Mouse (Mus musculus) myocyte (in vitro differentiated cells): ENCODE measurements around the gene Ctps2. TPM values are rescaled to one million over a fixed set of nuclear protein-coding genes. Genes with fewer than 3 reads are reported as not detected.
"Not testable (repeated sequence)": the region's sequence is repeated elsewhere in the genome, so short reads cannot be mapped to it uniquely, and the experiment has no call there.

Experiments used
- H3K27me3 ChIP-seq: one replicate; pipeline ENCODE4 v1.6.1; 2011; ENCODE audit not compliant: control insufficient read depth, insufficient read depth, insufficient read length
- H3K36me3 ChIP-seq: one replicate; pipeline ENCODE4 v1.6.1; 2011; ENCODE audit not compliant: control insufficient read depth, insufficient read depth
- H3K4me2 ChIP-seq: one replicate; pipeline ENCODE4 v1.6.1; 2011; ENCODE audit warnings: low read depth, control low read depth
- H3K4me3 ChIP-seq: one replicate; pipeline ENCODE4 v1.5.1; 2011; ENCODE audit warnings: mild to moderate bottlenecking, control low read depth, moderate library complexity
- H3K79me2 ChIP-seq: one replicate; pipeline ENCODE4 v1.6.1; 2011; ENCODE audit not compliant: control insufficient read depth, insufficient read depth
- H3ac ChIP-seq: one replicate; pipeline ENCODE4 v1.6.1; 2011; ENCODE audit not compliant: control insufficient read depth, insufficient read length
- CEBPB ChIP-seq: IDR thresholded peaks from 2 replicates; pipeline ENCODE4 v1.6.1; 2011; ENCODE audit warnings: mild to moderate bottlenecking, moderate library complexity; ENCODE audit not compliant: poor library complexity, insufficient read depth, severe bottlenecking
- E2F4 ChIP-seq: IDR thresholded peaks from one replicate; pipeline ENCODE4 v1.6.1; 2011; ENCODE audit warnings: mild to moderate bottlenecking, control low read depth, moderate library complexity; ENCODE audit not compliant: insufficient read depth
- MAX ChIP-seq: IDR thresholded peaks from one replicate; pipeline ENCODE4 v1.6.1; 2011; ENCODE audit warnings: low read depth, mild to moderate bottlenecking, control low read depth
- MYOD1 ChIP-seq, 3 experiments: IDR thresholded peaks; one replicate each; pipeline ENCODE4 v1.6.1; 2011; ENCODE audit warnings: control low read depth in 2 of 3, low read depth in 2 of 3, mild to moderate bottlenecking in 2 of 3, moderate library complexity in 1 of 3; ENCODE audit not compliant: insufficient read length in 2 of 3, control insufficient read depth in 1 of 3
- MYOG ChIP-seq, 3 experiments: IDR thresholded peaks; one replicate each; pipeline ENCODE4 v1.6.1; 2011; ENCODE audit warnings: control low read depth in 2 of 3, low read depth in 2 of 3, mild to moderate bottlenecking in 2 of 3; ENCODE audit not compliant: insufficient read length in 2 of 3, control insufficient read depth in 1 of 3, insufficient read depth in 1 of 3
- POLR2A ChIP-seq: IDR thresholded peaks from one replicate; pipeline ENCODE4 v1.6.1; 2011; ENCODE audit warnings: low read depth, mild to moderate bottlenecking, control low read depth, moderate library complexity; ENCODE audit not compliant: insufficient read length
- POLR2AphosphoS2 ChIP-seq: IDR thresholded peaks from one replicate; pipeline ENCODE4 v1.6.1; 2011; ENCODE audit warnings: low read depth, control low read depth; ENCODE audit not compliant: insufficient read length
- REST ChIP-seq: IDR thresholded peaks from one replicate; pipeline ENCODE4 v1.6.1; 2011; ENCODE audit warnings: mild to moderate bottlenecking, control low read depth, moderate library complexity; ENCODE audit not compliant: insufficient read depth, insufficient read length
- SRF ChIP-seq: IDR thresholded peaks from one replicate; pipeline ENCODE4 v1.6.1; 2011; ENCODE audit warnings: low read depth; ENCODE audit not compliant: control insufficient read depth, insufficient read length
- TCF12 ChIP-seq: IDR thresholded peaks from one replicate; pipeline ENCODE4 v1.6.1; 2011; ENCODE audit warnings: mild to moderate bottlenecking, control low read depth; ENCODE audit not compliant: poor library complexity, insufficient read depth, severe bottlenecking
- TCF3 ChIP-seq: IDR thresholded peaks from one replicate; pipeline ENCODE4 v1.6.1; 2011; ENCODE audit warnings: low read depth, control low read depth; ENCODE audit not compliant: insufficient read length
- USF1 ChIP-seq: IDR thresholded peaks from one replicate; pipeline ENCODE4 v1.6.1; 2011; ENCODE audit warnings: low read depth, mild to moderate bottlenecking, control low read depth, moderate library complexity
- polyA plus RNA-seq: library from polyadenylated mRNA; unstranded; fragments of >200 nt; fragmentation: generic; extraction: Trizol; gene quantifications from one replicate; pipeline ENCODE4 v1.2.1, GENCODE M21; 2012; ENCODE audit warnings: missing spikeins

The Ctps2 gene
- polyA plus RNA-seq, 1 experiment: 18.9 TPM

DNA sequence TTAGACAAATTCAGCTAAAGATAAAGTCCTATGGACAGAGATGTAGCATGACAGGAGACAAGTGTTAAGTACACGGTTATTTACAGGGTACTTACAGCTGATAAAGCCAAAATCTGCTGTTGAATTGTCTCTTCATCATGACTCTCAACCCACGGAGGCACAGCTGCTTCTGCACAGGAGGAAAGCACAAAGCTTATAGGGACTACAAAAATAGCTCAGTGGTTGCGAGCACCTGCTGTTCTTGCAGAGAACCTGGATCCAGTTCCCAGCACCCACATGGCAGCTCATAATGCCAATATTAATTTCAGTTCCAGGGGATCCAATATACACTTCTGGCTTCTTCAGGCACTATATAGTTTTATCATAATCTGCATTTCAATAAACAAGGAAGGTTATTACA, 22.8 kb upstream of the Ctps2 start:
- no peak overlapping the region for H3ac ChIP-seq
- H3K4me3 ChIP-seq: no peak overlapping the region
- peaks cover 15% of the 10 kb centered on the region for H3K36me3 ChIP-seq
- peak overlapping the region; percentile 42 for H3K4me2 ChIP-seq
- no peaks in the 10 kb centered on the region for H3K27me3 ChIP-seq
- TF ChIP-seq POLR2AphosphoS2 (no peak), MAX (no peak), POLR2A (no peak), MYOD1 (IDR thresholded peaks at IDR 0.05; ENCODE audit: control insufficient read depth in 1 of 3, insufficient read length in 2 of 3, low read depth in 2 of 3) (peak in 2 of 3 experiments; percentile 49 to 71), TCF12 (peak; percentile 33), REST (no peak), SRF (no peak), E2F4 (no peak), CEBPB (no peak), MYOG (IDR thresholded peaks at IDR 0.05; ENCODE audit: control insufficient read depth in 1 of 3, insufficient read depth in 1 of 3, insufficient read length in 2 of 3, low read depth in 2 of 3) (peak in 2 of 3 experiments; percentile 46 to 78), USF1 (no peak), TCF3 (no peak)
- H3K79me2 ChIP-seq: no peaks in the 10 kb centered on the region

DNA sequence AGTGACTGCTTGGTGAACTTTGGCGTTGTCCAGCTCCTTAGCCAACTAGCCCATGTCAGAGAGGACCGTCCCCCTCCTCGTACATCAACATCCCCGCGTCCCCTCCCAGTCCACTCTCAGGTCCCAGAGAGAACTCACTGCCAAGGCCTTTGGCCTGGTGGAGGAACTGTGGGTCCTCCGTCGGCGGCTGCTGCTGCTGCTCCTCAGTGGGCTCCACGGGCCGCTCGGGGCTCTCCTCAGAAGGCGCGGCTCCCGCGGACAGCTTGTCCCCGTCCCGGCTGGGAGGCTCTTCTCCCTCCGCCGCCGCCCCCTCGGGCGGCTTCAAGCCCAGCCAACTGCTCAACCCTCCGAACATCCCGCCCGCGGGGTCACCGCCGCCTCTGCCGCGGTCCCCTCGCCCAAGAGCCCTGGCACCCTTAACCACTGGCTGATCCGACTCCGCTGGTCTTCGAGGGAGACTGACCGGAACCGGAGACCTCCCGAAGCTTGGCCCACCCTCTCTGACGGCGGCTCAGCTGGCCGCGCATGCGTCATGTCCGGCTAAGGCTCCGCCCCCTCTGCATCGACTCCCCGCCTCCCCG, 13.0 kb upstream of the Ctps2 start, which contains the start of gene Syap1:
Gene Syap1, minus strand, starts transcription at position 517 of the 581 bp plus-strand sequence.
- TF ChIP-seq POLR2A: peak; percentile 87
- TF ChIP-seq MYOG (IDR thresholded peaks at IDR 0.05; ENCODE audit: control insufficient read depth in 1 of 3, insufficient read depth in 1 of 3, insufficient read length in 2 of 3, low read depth in 2 of 3): peak in 1 of 3 experiments; percentile 30
- peak in 1 of 3 experiments; percentile 18 for TF ChIP-seq MYOD1 (IDR thresholded peaks at IDR 0.05; ENCODE audit: control insufficient read depth in 1 of 3, insufficient read length in 2 of 3, low read depth in 2 of 3)
- no peak for TF ChIP-seq USF1
- TF ChIP-seq MAX: no peak
- no peak for TF ChIP-seq REST
- TF ChIP-seq TCF3: no peak
- TF ChIP-seq E2F4: no peak
- peak; percentile 84 for TF ChIP-seq POLR2AphosphoS2
- TF ChIP-seq SRF: no peak
- Histone ChIP-seq H3K36me3 (no peaks in the 10 kb centered on the region), H3ac (peak within 1 kb of the TSS; percentile 64), H3K4me3 (peak within 1 kb of the TSS; percentile 47), H3K79me2 (peaks cover 33% of the 10 kb centered on the region), H3K27me3 (no peaks in the 10 kb centered on the region), H3K4me2 (peak within 1 kb of the TSS; percentile 72)

DNA sequence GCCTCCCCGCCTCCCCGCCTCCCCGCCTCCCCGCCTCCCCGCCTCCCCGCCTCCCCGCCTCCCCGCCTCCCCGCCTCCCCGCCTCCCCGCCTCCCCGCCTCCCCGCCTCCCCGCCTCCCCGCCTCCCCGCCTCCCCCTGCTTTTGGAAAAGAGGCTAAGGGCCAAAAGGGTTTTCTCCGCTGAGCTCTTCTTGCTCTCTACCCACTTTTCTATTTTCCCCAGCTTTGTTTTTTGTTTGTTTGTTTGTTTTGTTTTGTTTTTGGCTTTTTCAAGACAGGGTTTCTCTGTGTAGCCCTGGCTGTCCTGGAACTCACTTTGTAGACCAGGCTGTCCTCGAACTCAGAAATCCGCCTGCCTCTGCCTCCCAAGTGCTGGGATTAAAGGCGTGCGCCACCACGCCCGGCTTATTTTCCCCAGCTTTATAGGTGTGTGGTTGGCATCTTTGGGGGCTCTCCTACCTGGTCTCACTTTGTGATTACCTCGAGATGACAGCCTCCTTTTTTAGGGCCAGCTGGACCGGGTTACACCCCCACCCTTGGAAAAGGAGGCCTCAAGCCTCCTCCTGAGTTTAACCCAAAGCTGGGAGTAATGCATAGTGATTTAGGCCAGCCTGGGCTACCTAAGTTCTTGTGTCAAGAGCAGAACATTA, 12.3 kb upstream of the Ctps2 start:
- not testable (repeated sequence) for H3K4me2 ChIP-seq, H3K36me3 ChIP-seq, H3K27me3 ChIP-seq
- peak overlapping the region; percentile 64 for H3ac ChIP-seq
- peaks cover 33% of the 10 kb centered on the region for H3K79me2 ChIP-seq
- peak overlapping the region; percentile 47 for H3K4me3 ChIP-seq

DNA sequence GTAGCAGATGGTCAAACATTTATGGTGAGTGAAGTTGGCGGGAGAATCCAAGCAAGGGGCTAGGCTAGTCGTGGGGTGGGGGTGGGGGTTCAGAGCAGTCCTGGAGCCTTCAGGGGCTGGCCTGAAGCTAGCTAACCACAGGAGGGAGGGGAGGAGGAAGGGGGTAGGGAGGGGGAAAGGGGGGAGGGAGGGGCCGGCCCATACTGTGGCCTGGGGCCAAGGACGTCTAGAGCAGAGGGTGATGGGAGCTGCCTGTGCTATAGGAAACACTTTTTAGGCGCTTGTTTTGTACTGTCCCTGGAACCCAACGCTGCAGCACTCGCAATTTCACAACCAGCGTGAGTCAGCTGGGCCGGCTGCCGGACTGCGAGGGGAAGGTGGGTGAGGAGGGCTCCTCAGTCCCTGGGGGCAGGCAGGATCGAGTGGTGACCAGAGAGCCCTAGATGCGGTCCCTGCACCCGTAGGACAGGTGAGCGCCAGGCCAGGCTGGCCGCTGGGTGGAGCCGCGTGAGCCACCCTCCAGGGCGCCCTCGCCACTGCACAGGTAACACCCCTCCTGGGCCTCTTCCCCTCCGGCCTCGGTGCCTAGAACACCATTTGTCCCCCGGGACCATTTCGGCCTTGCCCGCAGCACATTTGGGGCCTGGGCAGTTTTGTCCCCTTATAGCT, 467 bp downstream of the Ctps2 start:
- Histone ChIP-seq H3K36me3 (no peaks in the 10 kb centered on the region), H3K27me3 (no peaks in the 10 kb centered on the region), H3ac (peak overlapping the region; percentile 14), H3K4me2 (peak overlapping the region; percentile 73), H3K4me3 (peak overlapping the region; percentile 46), H3K79me2 (no peaks in the 10 kb centered on the region)
- no peak for TF ChIP-seq POLR2AphosphoS2
- peak in 1 of 3 experiments; percentile 1 for TF ChIP-seq MYOD1 (IDR thresholded peaks at IDR 0.05; ENCODE audit: control insufficient read depth in 1 of 3, insufficient read length in 2 of 3, low read depth in 2 of 3)
- no peak for TF ChIP-seq USF1
- no peak for TF ChIP-seq REST
- no peak for TF ChIP-seq MAX

DNA sequence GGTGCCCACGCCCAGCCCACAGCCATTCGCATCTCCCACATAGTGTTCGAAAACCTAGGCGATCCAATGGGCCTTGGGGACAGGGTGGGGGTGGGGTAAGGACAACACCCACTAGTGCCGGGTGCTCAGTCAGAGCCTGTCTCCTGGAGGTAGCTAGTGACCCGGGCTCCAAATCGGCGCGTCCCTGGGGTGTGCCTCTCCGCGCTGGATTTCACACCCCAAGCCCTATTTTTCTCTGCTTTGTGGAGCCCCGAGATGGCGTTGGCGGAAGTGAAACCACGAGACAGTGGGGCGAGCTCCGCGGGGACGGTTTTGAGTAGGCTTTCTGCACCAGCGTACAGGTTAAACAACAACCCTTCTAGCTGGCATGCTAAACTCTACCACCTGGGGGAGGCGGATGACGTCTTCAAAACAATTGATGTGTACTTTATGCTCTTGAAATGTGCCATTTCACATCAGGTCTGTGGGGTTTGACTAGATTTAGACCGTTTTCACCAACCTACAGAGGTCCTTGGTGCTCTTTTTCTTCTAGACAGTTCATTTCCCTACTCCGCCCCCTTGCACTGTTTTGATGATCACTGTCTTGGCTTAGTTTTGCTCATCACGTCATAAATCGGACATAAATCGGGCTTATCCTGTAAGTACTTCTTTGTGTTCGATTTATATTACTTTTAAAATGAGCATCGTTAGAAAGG, 1.1 kb downstream of the Ctps2 start:
- no peaks in the 10 kb centered on the region for H3K36me3 ChIP-seq
- peak overlapping the region; percentile 73 for H3K4me2 ChIP-seq
- peak overlapping the region; percentile 46 for H3K4me3 ChIP-seq
- peak overlapping the region; percentile 14 for H3ac ChIP-seq
- no peak for TF ChIP-seq REST
- no peak for TF ChIP-seq TCF3
- TF ChIP-seq USF1: no peak
- no peak for TF ChIP-seq POLR2A
- no peak for TF ChIP-seq MAX
- no peak for TF ChIP-seq POLR2AphosphoS2
- TF ChIP-seq TCF12: no peak
- no peak for TF ChIP-seq CEBPB
- TF ChIP-seq SRF: no peak
- TF ChIP-seq MYOD1 (IDR thresholded peaks at IDR 0.05; ENCODE audit: control insufficient read depth in 1 of 3, insufficient read length in 2 of 3, low read depth in 2 of 3): no peak
- TF ChIP-seq MYOG (IDR thresholded peaks at IDR 0.05; ENCODE audit: control insufficient read depth in 1 of 3, insufficient read depth in 1 of 3, insufficient read length in 2 of 3, low read depth in 2 of 3): no peak
- no peak for TF ChIP-seq E2F4
- H3K27me3 ChIP-seq: no peaks in the 10 kb centered on the region
- H3K79me2 ChIP-seq: no peaks in the 10 kb centered on the region
